In genomic region chr5:65748386-65748785, GRCm38 (mm10) we compare ENCODE assay signal across 27 mouse cellular contexts. TPM values are rescaled to one million over a fixed set of nuclear protein-coding genes. Genes with fewer than 3 reads are reported as not detected.
DNase-seq lines count a peak whose midpoint lies in the region; ATAC-seq and TF ChIP-seq lines count a peak whose summit lies in the region.
"Had no signal": no experiment of that assay in that cellular context is flagged by ENCODE, and none has a peak within 500 bp of the region (broad histone marks: within the 10 kb centered on the region; RNA-seq: fewer than 3 reads in every experiment).

No protein-coding gene starts in this region.

- H3K27me3 ChIP-seq in intestine, embryonic 15.5 days (replicated peaks) = no peaks in the 10 kb centered on the region
- no peaks in the 10 kb centered on the region for H3K27me3 ChIP-seq in intestine, postnatal 0 days (replicated peaks; ENCODE audit: control insufficient read depth, insufficient read depth, low read length)
- H3K27me3 ChIP-seq: CH12.LX; embryonic facial prominence, embryonic 13.5 days; embryonic facial prominence, embryonic 15.5 days; forebrain, embryonic 12.5 days had no signal

- ATAC-seq in intestine, embryonic 15.5 days = peak; percentile 39; the same call in 1 of the 2 replicates
- ATAC-seq in intestine, postnatal 0 days = no peak
- ATAC-seq: CD4-positive, CD25-positive, alpha-beta regulatory T cell, adult 4 months; forebrain, embryonic 14.5 days; forebrain, embryonic 16.5 days had no signal

- H3K4me2 ChIP-seq in intestine, embryonic 15.5 days (replicated peaks) = no peak overlapping the region
- no peak overlapping the region for H3K4me2 ChIP-seq in intestine, postnatal 0 days (replicated peaks; ENCODE audit: low read depth)
- H3K4me2 ChIP-seq: embryonic facial prominence, embryonic 13.5 days; embryonic facial prominence, embryonic 15.5 days; forebrain, embryonic 12.5 days had no signal

- DNase-seq in lung, postnatal 36 days = peak; percentile 36
- DNase-seq in lung, adult 2 months = no peak
- DNase-seq in ZHBTc4 (ENCODE audit: low read depth, low spot score) = peak; percentile 47
- no peak for DNase-seq in frontal cortex, postnatal 36 days (ENCODE audit: low spot score in 2 of 2)
- DNase-seq in heart, adult 8-10 months (ENCODE audit: low spot score) = no peak
- DNase-seq: adrenal gland, adult 2 months; adrenal gland, postnatal 10 days; adrenal gland, postnatal 25 days; B cell, adult 2 months; cerebellum, adult 11 months; cerebellum, adult 18-20 months; cerebellum, adult 8-10 months; cerebellum, adult 9-11 months; cerebellum, postnatal 14 days; cerebellum, postnatal 36 days; embryo, embryonic 11 days had no signal

- no peak for TF ChIP-seq POLR2A in lung, adult 2 months (IDR thresholded peaks at IDR 0.05; ENCODE audit: borderline replicate concordance, extremely low read depth, low read depth, low read length)

- no peak overlapping the region for H3K27ac ChIP-seq in intestine, embryonic 15.5 days
- no peak overlapping the region for H3K27ac ChIP-seq in intestine, postnatal 0 days (ENCODE audit: low read depth, low read length)
- H3K27ac ChIP-seq: embryonic facial prominence, embryonic 13.5 days; embryonic facial prominence, embryonic 15.5 days; forebrain, embryonic 10.5 days; forebrain, embryonic 12.5 days had no signal

- H3K4me3 ChIP-seq in intestine, embryonic 15.5 days (replicated peaks) = no peak overlapping the region
- H3K4me3 ChIP-seq in intestine, postnatal 0 days (ENCODE audit: low read depth, low read length) = no peak overlapping the region
- H3K4me3 ChIP-seq in lung, adult 2 months (replicated peaks; ENCODE audit: extremely low read depth, low read depth, low read length) = no peak overlapping the region
- H3K4me3 ChIP-seq: embryonic facial prominence, embryonic 13.5 days; embryonic facial prominence, embryonic 15.5 days; erythroblast, embryonic 14.5 days; forebrain, embryonic 10.5 days; forebrain, embryonic 12.5 days had no signal

- 0 out of 2 replicates have a peak, but pooled peaks cover 2% of the 10 kb centered on the region for H3K4me1 ChIP-seq in intestine, embryonic 15.5 days (replicated peaks)
- H3K4me1 ChIP-seq in intestine, postnatal 0 days (replicated peaks; ENCODE audit: control insufficient read depth, insufficient read depth, low read length) = no peaks in the 10 kb centered on the region
- peaks cover 3% of the 10 kb centered on the region; the same call in 1 of the 2 replicates for H3K4me1 ChIP-seq in lung, adult 2 months (ENCODE audit: control insufficient read depth, insufficient read depth, low read length)
- H3K4me1 ChIP-seq: embryonic facial prominence, embryonic 13.5 days; embryonic facial prominence, embryonic 15.5 days had no signal

- no peak for TF ChIP-seq CTCF in intestine, postnatal 0 days (IDR thresholded peaks at IDR 0.05; ENCODE audit: low read depth)
- no peak for TF ChIP-seq CTCF in lung, adult 2 months (IDR thresholded peaks at IDR 0.05; ENCODE audit: insufficient read depth, low read length)

- no peaks in the 10 kb centered on the region for H3K9me3 ChIP-seq in intestine, embryonic 15.5 days
- H3K9me3 ChIP-seq in intestine, postnatal 0 days (ENCODE audit: control insufficient read depth) = no peaks in the 10 kb centered on the region
- H3K9me3 ChIP-seq: embryonic facial prominence, embryonic 13.5 days; embryonic facial prominence, embryonic 15.5 days; forebrain, embryonic 10.5 days; forebrain, embryonic 12.5 days had no signal

- H3K9ac ChIP-seq in intestine, embryonic 15.5 days = no peak overlapping the region
- H3K9ac ChIP-seq in intestine, postnatal 0 days (ENCODE audit: low read depth, low read length) = no peak overlapping the region
- H3K9ac ChIP-seq: embryonic facial prominence, embryonic 13.5 days; embryonic facial prominence, embryonic 15.5 days; forebrain, embryonic 12.5 days had no signal

- WGBS in intestine, embryonic 15.5 days = 43% methylated on average over 2 of the region's 2 CpGs
- WGBS in intestine, postnatal 0 days = 36% methylated on average over 2 of the region's 2 CpGs
- 68% methylated on average over 2 of the region's 2 CpGs for WGBS in lung, adult 2 months

- H3K36me3 ChIP-seq in intestine, embryonic 15.5 days = no peaks in the 10 kb centered on the region
- H3K36me3 ChIP-seq in intestine, postnatal 0 days (ENCODE audit: control insufficient read depth, insufficient read depth) = no peaks in the 10 kb centered on the region
- H3K36me3 ChIP-seq: embryonic facial prominence, embryonic 13.5 days; embryonic facial prominence, embryonic 15.5 days; forebrain, embryonic 10.5 days; forebrain, embryonic 12.5 days had no signal

RNA-seq across cellular contexts. Expression of gene N4bp2, which starts 14.9 kb away (rescaled TPM):
- polyA plus RNA-seq in intestine, embryonic 15.5 days (2015; fragmentation: Nextera tagmentation; extraction: Ambion mirVana) = 21.5 and 25.0 TPM in 2 replicates
- 12.1 and 13.3 TPM in 2 replicates for polyA plus RNA-seq in intestine, postnatal 0 days (2015; fragmentation: Nextera tagmentation; extraction: Ambion mirVana)
- polyA plus RNA-seq in lung, adult 2 months (2012; rRNA removed) = 3.6 and 3.7 TPM in 2 replicates
- 10 to 100 TPM in 3 of 4 experiments, 1 to 10 TPM in 1; 10.0 to 14.4 (median 10.6) TPM for total RNA-seq in heart, adult 8-10 months (2022)

RNA-seq across cellular contexts. Expression of gene Pds5a, which starts 50.3 kb away (rescaled TPM):
- polyA plus RNA-seq in intestine, embryonic 15.5 days (2015; fragmentation: Nextera tagmentation; extraction: Ambion mirVana) = 50.2 and 54.9 TPM in 2 replicates
- 21.1 and 26.3 TPM in 2 replicates for polyA plus RNA-seq in intestine, postnatal 0 days (2015; fragmentation: Nextera tagmentation; extraction: Ambion mirVana)
- 12.7 and 19.4 TPM in 2 replicates for polyA plus RNA-seq in lung, adult 2 months (2012; rRNA removed)
- 10 to 100 TPM; 53.1 to 64.7 (median 62.6) TPM for total RNA-seq in heart, adult 8-10 months (2022)

Comparison
In these comparisons a context has a peak if more than half of its experiments do, and no peak if none do; other contexts are left out.
1. DNase-seq: peak in lung, postnatal 36 days (single experiment) and ZHBTc4 (single experiment); none in lung, adult 2 months (single experiment), frontal cortex, postnatal 36 days (0 of 2) and heart, adult 8-10 months (single experiment).